Mouse (Mus musculus): Measurements from ENCODE around the gene Tll2. TPM values are rescaled to one million over a fixed set of nuclear protein-coding genes. Genes with fewer than 3 reads are reported as not detected.

Tll2 gene
- total RNA-seq, 2 experiments from 2014 or later = 0.51 to 0.72 TPM

Other genes with a start within 250 kb of the Tll2 start
- gene Blnk, start 212.3 kb downstream of the Tll2 start, total RNA-seq (2021) = 1 to 10 TPM; 6.1 to 7.5 TPM
- not detected for gene Dntt, start 177.6 kb downstream of the Tll2 start, total RNA-seq (2021)
- gene Opalin, start 129.7 kb downstream of the Tll2 start, total RNA-seq (2021) = 1 to 10 TPM; 6.1 to 9.4 TPM
- gene Tm9sf3, start 57.2 kb upstream of the Tll2 start, total RNA-seq (2021) = 100 to 1,000 TPM; 119 to 120 TPM
- 1 to 10 TPM; 2.2 to 2.3 TPM for gene Pik3ap1, start 178.3 kb upstream of the Tll2 start, total RNA-seq (2021)

Data from layer of hippocampus, adult 18-20 months (tissue).